Mouse (Mus musculus) gastrocnemius, adult 2 months (tissue): Measurements from ENCODE around the gene Specc1l. TPM values are rescaled to one million over a fixed set of nuclear protein-coding genes. Genes with fewer than 3 reads are reported as not detected.
"Not testable (repeated sequence)": the region's sequence is repeated elsewhere in the genome, so short reads cannot be mapped to it uniquely, and the experiment has no call there.

ENCODE experiments used
- DNase-seq: peaks from one replicate; pipeline ENCODE4 v3.0.0; 2022
- H3K27ac ChIP-seq: fragments of 200-600 bp; 2 replicates; pipeline ENCODE4 v1.8.1; 2022; ENCODE audit warnings: mild to moderate bottlenecking
- H3K4me3 ChIP-seq: fragments of 200-600 bp; 2 replicates; pipeline ENCODE4 v1.8.1; 2022; ENCODE audit warnings: mild to moderate bottlenecking, moderate library complexity
- CTCF ChIP-seq: fragments of 200-600 bp; IDR thresholded peaks from 2 replicates; pipeline ENCODE4 v1.8.1; 2022; ENCODE audit warnings: antibody characterized with exemption, mild to moderate bottlenecking, moderate library complexity
- intact Hi-C: fragments of 180-260 bp; cut with DNase I; formaldehyde crosslinking; loops from one replicate; pipeline ENCODE4 v1.15.1; 2025
- total RNA-seq, 2 experiments: library from RNA; stranded (reverse); gene quantifications; 2 replicates each; pipeline ENCODE4 v1.2.3; 2021

Gene Specc1l
- total RNA-seq, 2 experiments from 2014 or later, result 43.1 to 44.8 TPM

- intact Hi-C loops, result no loop called here
These were observed 45.5 kb downstream of the Specc1l start for GRCm38 (mm10) chr10:75257401-75257800.

GRCm38 (mm10) chr10:75258241-75258640 lies 46.4 kb downstream of the Specc1l start:
- Histone ChIP-seq H3K27ac (peak overlapping the region; percentile 56), H3K4me3 (no peak overlapping the region)
- TF ChIP-seq CTCF, result no peak
- peak; percentile 57 for DNase-seq
- intact Hi-C loops, result no loop called here

More at GRCm38 (mm10) chr10:75257401-75257800, 45.5 kb downstream of the Specc1l start:
- Histone ChIP-seq H3K4me3 (no peak overlapping the region), H3K27ac (peak overlapping the region; percentile 56)
- TF ChIP-seq CTCF, result no peak
- no peak for DNase-seq

GRCm38 (mm10) chr10:75261268-75261667 lies 49.4 kb downstream of the Specc1l start:
- intact Hi-C loops, result no loop called here
- Histone ChIP-seq H3K4me3 (no peak overlapping the region), H3K27ac (no peak overlapping the region)
- TF ChIP-seq CTCF, result no peak
- no peak for DNase-seq

- Histone ChIP-seq H3K27ac (peak overlapping the region; percentile 31; the same call in 1 of the 2 replicates), H3K4me3 (no peak overlapping the region)
- no peak for TF ChIP-seq CTCF
- intact Hi-C loops, result no loop called here
- no peak for DNase-seq
These were observed 53.2 kb downstream of the Specc1l start for GRCm38 (mm10) chr10:75264993-75265555.

- Histone ChIP-seq H3K4me3 (no peak overlapping the region), H3K27ac (no peak overlapping the region)
- intact Hi-C loops, result no loop called here
- no peak for TF ChIP-seq CTCF
- no peak for DNase-seq
These were observed 61.1 kb downstream of the Specc1l start for GRCm38 (mm10) chr10:75273020-75273419.

GRCm38 (mm10) chr10:75276427-75277013 lies 64.6 kb downstream of the Specc1l start:
- intact Hi-C loops, result loop anchor here (1.0 kb wide), 1 partner anchor 160 kb away; no protein-coding TSS in a partner anchor
- Histone ChIP-seq H3K27ac (no peak overlapping the region), H3K4me3 (no peak overlapping the region)
- DNase-seq, result no peak
- no peak for TF ChIP-seq CTCF

GRCm38 (mm10) chr10:75277501-75277900 lies 65.6 kb downstream of the Specc1l start:
- intact Hi-C loops, result loop anchor here (1.0 kb wide), 1 partner anchor 159 kb away; no protein-coding TSS in a partner anchor
- Histone ChIP-seq H3K4me3 (no peak overlapping the region), H3K27ac (no peak overlapping the region)
- TF ChIP-seq CTCF, result peak; percentile 79
- no peak for DNase-seq

GRCm38 (mm10) chr10:75282648-75283047 lies 70.8 kb downstream of the Specc1l start:
- no peak for DNase-seq
- Histone ChIP-seq H3K27ac (no peak overlapping the region), H3K4me3 (no peak overlapping the region)
- intact Hi-C loops, result no loop called here
- TF ChIP-seq CTCF, result no peak

GRCm38 (mm10) chr10:75283821-75284220 lies 71.9 kb downstream of the Specc1l start:
- intact Hi-C loops, result no loop called here
- TF ChIP-seq CTCF, result no peak

GRCm38 (mm10) chr10:75288579-75288978 lies 76.7 kb downstream of the Specc1l start:
- H3K27ac ChIP-seq, result peak overlapping the region; percentile 21; the same call in 1 of the 2 replicates
- TF ChIP-seq CTCF, result no peak
- intact Hi-C loops, result no loop called here
- DNase-seq, result no peak
- no peak overlapping the region for H3K4me3 ChIP-seq

More at GRCm38 (mm10) chr10:75283821-75284220, 71.9 kb downstream of the Specc1l start:
- no peak overlapping the region for H3K27ac ChIP-seq
- DNase-seq, result no peak
- no peak overlapping the region for H3K4me3 ChIP-seq

GRCm38 (mm10) chr10:75289392-75289791 lies 77.5 kb downstream of the Specc1l start:
- DNase-seq, result no peak
- no peak for TF ChIP-seq CTCF
- no peak overlapping the region for H3K4me3 ChIP-seq
- intact Hi-C loops, result no loop called here
- no peak overlapping the region for H3K27ac ChIP-seq

- Histone ChIP-seq H3K4me3 (no peak overlapping the region), H3K27ac (no peak overlapping the region)
- intact Hi-C loops, result no loop called here
- no peak for DNase-seq
- no peak for TF ChIP-seq CTCF
These were observed 78.8 kb downstream of the Specc1l start for GRCm38 (mm10) chr10:75290650-75291049.

GRCm38 (mm10) chr10:75291338-75291737 lies 79.5 kb downstream of the Specc1l start:
- no peak for DNase-seq
- intact Hi-C loops, result no loop called here
- H3K4me3 ChIP-seq, result no peak overlapping the region
- TF ChIP-seq CTCF, result no peak
- H3K27ac ChIP-seq, result no peak overlapping the region

GRCm38 (mm10) chr10:75292206-75292605 lies 80.3 kb downstream of the Specc1l start:
- H3K4me3 ChIP-seq, DNase-seq, H3K27ac ChIP-seq, intact Hi-C loops: not testable (repeated sequence)
